Mouse (Mus musculus) ovary, postnatal 36 days (tissue): ENCODE data around the gene Krtap13-1.
"Not testable (repeated sequence)": the region's sequence is repeated elsewhere in the genome, so short reads cannot be mapped to it uniquely, and the experiment has no call there.

Experiments used
- DNase-seq: peaks from one replicate; pipeline ENCODE4 v3.0.0; 2022; ENCODE audit warnings: low spot score, mixed read lengths

The Krtap13-1 gene

GRCm38 (mm10) chr16:88728812-88729275, at the start of gene Krtap13-1:
Gene Krtap13-1 (plus strand): TSS chr16:88728862.
- no peak for DNase-seq

- DNase-seq: no peak
These were observed 49.6 kb upstream of the Krtap13-1 start for GRCm38 (mm10) chr16:88679099-88679498.

GRCm38 (mm10) chr16:88681282-88681681, 47.4 kb upstream of the Krtap13-1 start:
- no peak for DNase-seq

DNA sequence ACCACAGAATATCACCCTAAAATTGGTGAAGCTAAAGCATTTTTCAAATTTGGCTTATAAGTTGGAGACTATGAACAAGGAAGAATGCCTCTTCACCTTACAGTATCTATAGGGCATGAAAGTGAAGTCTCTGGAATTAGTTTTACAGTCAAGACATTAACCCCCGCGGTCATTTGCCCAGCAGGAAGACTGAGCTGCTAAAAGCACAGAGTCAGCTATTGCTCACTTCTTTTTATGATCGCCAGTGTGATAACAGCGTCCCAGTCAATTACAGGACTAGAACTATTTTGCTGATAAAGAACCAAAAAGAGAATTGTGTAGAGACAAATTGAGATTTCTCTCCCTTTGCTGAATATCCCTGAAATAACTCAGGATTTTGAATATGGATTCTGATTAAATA, 32.4 kb upstream of the Krtap13-1 start:
- DNase-seq: no peak

DNA sequence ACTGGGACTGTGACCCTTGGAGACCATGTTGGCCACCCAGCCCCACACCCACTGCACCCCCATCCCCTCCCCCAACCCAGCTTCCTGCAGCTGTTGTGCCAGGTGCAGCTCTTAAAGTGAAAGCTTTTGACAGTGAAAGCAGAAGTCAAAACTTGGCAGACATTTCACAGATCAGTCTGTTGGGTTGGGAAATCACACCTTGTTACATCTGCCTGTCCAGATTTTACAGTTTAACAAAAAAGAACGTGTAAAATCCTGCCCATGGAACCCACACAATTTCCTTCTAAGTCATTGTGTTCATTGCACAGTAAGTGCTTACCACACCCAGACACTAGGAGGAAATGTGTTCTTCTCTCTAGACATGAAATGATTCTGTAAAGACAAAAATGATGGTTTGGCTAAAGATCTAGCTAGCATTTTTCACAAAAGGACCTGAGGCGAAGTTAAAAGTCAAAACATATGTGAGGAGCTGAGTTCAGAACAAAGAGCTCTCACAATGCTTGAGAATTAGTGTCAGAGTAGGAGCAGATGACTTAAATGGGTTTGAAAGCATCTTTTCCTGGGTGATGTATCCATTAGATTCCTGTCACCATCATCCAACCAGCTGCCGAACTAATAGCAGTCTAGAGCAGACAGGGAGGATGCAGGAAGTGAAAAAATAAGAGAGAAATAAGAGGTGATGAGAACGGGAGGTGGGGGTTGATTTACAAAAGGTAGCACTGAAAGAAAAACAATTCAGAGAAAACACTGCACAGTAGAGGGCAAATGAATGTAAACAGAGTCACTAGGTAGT, 27.4 kb upstream of the Krtap13-1 start:
- no peak for DNase-seq

- DNase-seq: no peak
These were observed 21.1 kb upstream of the Krtap13-1 start, which contains the start of gene 2310061N02Rik for GRCm38 (mm10) chr16:88707496-88708012. Gene 2310061N02Rik (minus strand): TSS chr16:88707962.

DNA sequence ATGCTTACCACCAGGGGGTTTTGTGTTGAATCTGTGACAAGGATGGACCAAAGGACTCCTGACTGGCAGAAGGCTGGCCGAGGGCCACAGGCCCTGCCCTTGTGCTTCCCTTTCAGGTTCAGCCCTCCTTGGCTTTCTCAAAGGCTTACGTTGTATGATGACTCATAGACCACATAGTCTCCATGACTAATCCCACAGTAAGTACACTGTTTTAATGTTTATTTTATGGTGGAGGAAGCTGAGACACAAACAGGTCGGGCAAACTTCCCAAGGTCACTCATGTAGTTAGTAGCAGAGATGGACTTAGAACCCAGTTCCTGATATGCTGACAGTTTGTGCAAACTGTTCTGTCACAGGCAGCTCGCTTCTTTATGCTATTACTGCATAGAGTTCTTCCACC, 17.9 kb upstream of the Krtap13-1 start:
- DNase-seq: no peak

- no peak for DNase-seq
These were observed 17.4 kb upstream of the Krtap13-1 start for GRCm38 (mm10) chr16:88711245-88711644.

DNA sequence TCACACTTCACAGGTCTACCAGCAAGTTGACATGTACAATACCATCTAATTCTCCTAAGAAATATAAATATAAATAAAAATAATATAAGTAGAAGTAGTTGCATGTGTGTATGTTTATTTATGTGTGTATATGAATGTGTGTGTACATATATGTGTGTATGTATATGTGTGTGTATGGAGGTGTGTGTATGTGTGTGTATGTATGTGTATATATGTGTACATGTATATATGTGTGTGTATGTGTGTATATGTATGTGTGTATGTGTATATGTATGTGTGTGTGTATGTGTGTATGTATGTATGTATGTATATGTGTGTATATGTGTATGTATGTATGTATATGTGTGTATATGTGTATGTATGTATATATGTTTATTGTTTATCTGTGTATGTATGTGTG, 12.1 kb upstream of the Krtap13-1 start:
- DNase-seq: no peak

DNA sequence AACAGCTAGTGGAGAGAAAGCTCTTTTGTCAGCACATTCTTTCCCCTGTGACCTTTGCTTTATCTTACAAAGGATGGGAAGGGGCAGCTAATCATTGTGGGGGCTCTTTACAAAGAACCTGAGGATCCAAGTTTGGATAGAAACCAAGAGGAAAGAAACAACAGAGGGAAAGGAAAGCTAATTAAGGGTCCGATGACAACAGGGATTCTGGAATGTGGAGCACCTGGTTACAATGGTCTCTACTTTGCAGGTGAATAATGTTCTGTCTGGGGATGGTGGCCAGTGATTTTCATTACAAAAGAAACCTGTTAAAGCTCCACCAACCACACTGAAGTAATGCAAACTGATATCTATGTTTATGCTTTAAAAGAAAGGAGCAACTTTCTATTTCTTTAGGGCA, 8.6 kb upstream of the Krtap13-1 start:
- DNase-seq: no peak

DNA sequence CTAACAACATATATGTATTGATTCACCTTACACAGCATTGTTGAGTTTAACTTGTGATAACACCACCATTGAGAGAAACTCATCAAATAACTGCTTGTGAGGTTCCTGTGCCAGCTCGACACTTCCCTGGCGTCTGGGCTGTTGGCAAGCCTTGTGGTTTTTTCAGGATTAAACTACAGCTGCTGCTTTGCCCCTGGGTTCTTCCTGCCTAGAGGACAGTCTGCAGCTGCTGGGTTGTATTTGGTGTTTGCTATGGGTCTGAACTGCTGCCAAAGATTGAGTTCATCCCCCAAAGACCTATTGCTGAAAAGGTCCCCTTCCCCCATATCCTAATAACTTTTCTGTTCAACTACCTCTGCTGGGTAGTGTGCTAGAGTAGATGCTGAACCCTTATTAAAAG, 6.7 kb downstream of the Krtap13-1 start:
- DNase-seq: no peak

- no peak for DNase-seq
These were observed 16.2 kb downstream of the Krtap13-1 start for GRCm38 (mm10) chr16:88744750-88745340.

GRCm38 (mm10) chr16:88747943-88748342, 19.3 kb downstream of the Krtap13-1 start:
- DNase-seq: no peak

DNA sequence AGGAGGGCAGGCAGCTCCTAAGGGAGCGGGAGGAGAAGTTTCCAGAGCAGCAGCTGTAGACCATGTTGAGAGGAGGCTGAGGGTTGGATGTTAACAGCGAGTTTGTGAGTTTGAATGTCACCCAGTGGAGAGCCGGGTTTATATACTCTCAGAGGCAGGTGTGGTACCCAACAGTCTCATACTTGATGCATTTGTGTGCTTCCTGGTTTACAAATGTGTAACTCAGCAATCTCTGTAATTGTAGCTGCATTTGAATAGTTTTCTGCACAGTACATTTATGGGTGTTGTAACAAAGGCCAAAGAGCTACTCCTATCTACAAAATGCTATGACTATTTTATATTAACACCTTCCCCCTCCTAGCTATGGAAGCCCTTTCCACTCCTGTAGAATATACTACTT, 22.9 kb downstream of the Krtap13-1 start, which contains the start of gene Krtap13:
Krtap13 (minus strand) TSS at position 101 of the 400 bp plus-strand sequence.
- DNase-seq: not testable (repeated sequence)

DNA sequence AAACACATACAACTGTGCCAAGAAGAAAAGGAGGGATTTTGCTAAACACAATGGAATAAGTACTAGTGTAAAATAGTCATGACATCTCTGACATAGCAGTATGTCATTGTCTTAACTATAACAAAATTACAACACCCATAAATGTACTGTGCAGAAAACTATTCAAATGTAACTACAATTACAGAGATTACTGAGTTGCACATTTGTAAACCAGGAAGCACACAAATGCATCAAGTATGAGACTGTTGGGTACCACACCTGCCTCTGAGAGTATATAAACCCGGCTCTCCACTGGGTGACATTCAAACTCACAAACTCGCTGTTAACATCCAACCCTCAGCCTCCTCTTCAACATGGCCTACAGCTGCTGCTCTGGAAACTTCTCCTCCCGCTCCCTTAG, 29.9 kb downstream of the Krtap13-1 start, which contains the start of gene 2310034C09Rik:
2310034C09Rik (plus strand) TSS at position 301 of the 400 bp plus-strand sequence.
- not testable (repeated sequence) for DNase-seq

DNA sequence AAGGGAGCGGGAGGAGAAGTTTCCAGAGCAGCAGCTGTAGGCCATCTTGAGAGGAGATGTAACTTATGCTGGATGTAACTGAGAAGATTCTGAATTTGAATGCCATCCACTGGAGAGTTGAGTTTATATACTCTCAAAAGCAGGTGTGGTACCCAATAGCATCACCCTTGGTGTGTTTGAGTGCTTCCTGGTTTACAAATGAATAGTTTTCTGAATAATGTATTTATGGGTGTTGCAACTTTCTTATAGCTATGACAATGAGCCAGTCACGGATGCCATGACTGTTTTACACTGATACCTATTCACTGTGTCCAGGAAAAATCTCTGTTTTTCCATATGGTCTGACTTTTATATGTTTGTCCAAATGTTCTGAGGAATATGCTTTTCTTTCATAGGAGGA, 45.4 kb downstream of the Krtap13-1 start, which contains the start of gene 2310057N15Rik:
2310057N15Rik (minus strand) TSS at position 101 of the 400 bp plus-strand sequence.
- no peak for DNase-seq

- no peak for DNase-seq
These were observed 48.9 kb downstream of the Krtap13-1 start, which contains the start of gene Gm5965 for GRCm38 (mm10) chr16:88777596-88777995. Gene Gm5965 (plus strand): TSS chr16:88777896.
